18 mouse cellular contexts compared by ENCODE assay signal in genomic region chr7:80457831-80458343, GRCm38 (mm10). TPM values are rescaled to one million over a fixed set of nuclear protein-coding genes. Genes with fewer than 3 reads are reported as not detected.
DNase-seq lines count a peak whose midpoint lies in the region; ATAC-seq and TF ChIP-seq lines count a peak whose summit lies in the region.
"Had no signal": no experiment of that assay in that cellular context is flagged by ENCODE, and none has a peak within 500 bp of the region (broad histone marks: within the 10 kb centered on the region; RNA-seq: fewer than 3 reads in every experiment).

No protein-coding gene starts in this region.

- no peaks in the 10 kb centered on the region for H3K36me3 ChIP-seq in heart, adult 2 months (ENCODE audit: control insufficient read depth, insufficient read depth, low read length)
- peaks cover 6% of the 10 kb centered on the region; the same call in 1 of the 2 replicates for H3K36me3 ChIP-seq in lung, embryonic 16.5 days (ENCODE audit: control insufficient read depth, insufficient read depth, low read length)
- H3K36me3 ChIP-seq in macrophage (ENCODE audit: inconsistent target) = no peaks in the 10 kb centered on the region
- H3K36me3 ChIP-seq: hindbrain, embryonic 15.5 days had no signal

- no peak for TF ChIP-seq EP300 in heart, adult 2 months (IDR thresholded peaks at IDR 0.05; ENCODE audit: insufficient read depth, low read depth, low read length)

- H3K27ac ChIP-seq in heart, adult 2 months = peak overlapping the region; percentile 43
- peak overlapping the region; percentile 19; the same call in 1 of the 2 replicates for H3K27ac ChIP-seq in lung, embryonic 16.5 days (ENCODE audit: low read length)
- peak overlapping the region; percentile 83 for H3K27ac ChIP-seq in macrophage
- H3K27ac ChIP-seq: forebrain, embryonic 13.5 days; hindbrain, embryonic 15.5 days; midbrain, embryonic 10.5 days; neural tube, embryonic 12.5 days had no signal

- intact Hi-C loops in heart, adult 2 months (cut with DNase I) = no loop called here

- no peaks in the 10 kb centered on the region for H3K27me3 ChIP-seq in heart, adult 2 months (ENCODE audit: control insufficient read depth, insufficient read depth, low read length)
- no peaks in the 10 kb centered on the region for H3K27me3 ChIP-seq in lung, embryonic 16.5 days (ENCODE audit: control insufficient read depth, insufficient read depth, low read depth, low read length)
- H3K27me3 ChIP-seq: forebrain, embryonic 13.5 days; hindbrain, embryonic 15.5 days; neural tube, embryonic 12.5 days; Patski had no signal

- H3K79me2 ChIP-seq in heart, adult 2 months (replicated peaks; ENCODE audit: control insufficient read depth, insufficient read depth, low read length) = no peaks in the 10 kb centered on the region
- no peaks in the 10 kb centered on the region for H3K79me2 ChIP-seq in macrophage (ENCODE audit: inconsistent target)

- no peak overlapping the region for H3K9ac ChIP-seq in heart, adult 2 months (ENCODE audit: low read depth, low read length)
- H3K9ac ChIP-seq in lung, embryonic 16.5 days (ENCODE audit: low read length) = no peak overlapping the region
- H3K9ac ChIP-seq: forebrain, embryonic 13.5 days; hindbrain, embryonic 15.5 days; neural tube, embryonic 12.5 days had no signal

- no peak for TF ChIP-seq POLR2A in heart, adult 2 months (IDR thresholded peaks at IDR 0.05; ENCODE audit: insufficient read depth, low read depth, low read length)

- DNase-seq in heart, adult 2 months = peak in 1 of 2 experiments; percentile 35
- DNase-seq in heart, adult 9 months (ENCODE audit: low spot score in 2 of 2) = no peak
- no peak for DNase-seq in lung, postnatal 36 days
- no peak for DNase-seq in spleen, postnatal 14 days (ENCODE audit: low spot score in 2 of 2)
- no peak for DNase-seq in layer of hippocampus, adult 9-10 months (ENCODE audit: low spot score)
- DNase-seq: adrenal gland, adult 8-10 months; cerebellum, adult 11-12 months; embryo, embryonic 11 days; thymus, postnatal 4 days had no signal

- WGBS in heart, adult 2 months = 36% methylated on average over 3 of the region's 3 CpGs
- 52% methylated on average over 3 of the region's 3 CpGs for WGBS in lung, embryonic 16.5 days
- WGBS in macrophage (ENCODE audit: missing documents) = 80% methylated on average over 3 of the region's 3 CpGs

- no peaks in the 10 kb centered on the region for H3K9me3 ChIP-seq in lung, embryonic 16.5 days (ENCODE audit: control insufficient read depth, low read length)
- H3K9me3 ChIP-seq: forebrain, embryonic 13.5 days; hindbrain, embryonic 15.5 days; midbrain, embryonic 10.5 days; neural tube, embryonic 12.5 days had no signal

- TF ChIP-seq CTCF in heart, adult 2 months (IDR thresholded peaks at IDR 0.05) = no peak

- H3K4me2 ChIP-seq in lung, embryonic 16.5 days (ENCODE audit: low read depth, low read length) = no peak overlapping the region
- H3K4me2 ChIP-seq: forebrain, embryonic 13.5 days; hindbrain, embryonic 15.5 days; neural tube, embryonic 12.5 days had no signal

- ATAC-seq in lung, embryonic 16.5 days (ENCODE audit: low read depth) = peak; percentile 17; the same call in 1 of the 2 replicates
- ATAC-seq in granulocyte monocyte progenitor cell, adult 5-6 weeks (replicated peaks; ENCODE audit: poor library complexity, severe bottlenecking) = 0 out of 2 replicates have a peak, but pooled peaks have one; percentile 0
- ATAC-seq: CD4-positive, CD25-positive, alpha-beta regulatory T cell, adult 4 months; forebrain, embryonic 13.5 days; Patski had no signal

- peaks cover 13% of the 10 kb centered on the region for H3K4me1 ChIP-seq in heart, adult 2 months (ENCODE audit: control insufficient read depth, insufficient read depth, low read length)
- H3K4me1 ChIP-seq in lung, embryonic 16.5 days (replicated peaks; ENCODE audit: control insufficient read depth, insufficient read depth, low read length) = peaks cover 8% of the 10 kb centered on the region; the same call in 1 of the 2 replicates
- H3K4me1 ChIP-seq: forebrain, embryonic 13.5 days; hindbrain, embryonic 15.5 days; midbrain, embryonic 10.5 days; neural tube, embryonic 12.5 days had no signal

- H3K4me3 ChIP-seq in heart, adult 2 months = no peak overlapping the region
- no peak overlapping the region for H3K4me3 ChIP-seq in lung, embryonic 16.5 days (ENCODE audit: low read length)
- H3K4me3 ChIP-seq in macrophage (ENCODE audit: inconsistent target) = no peak overlapping the region
- H3K4me3 ChIP-seq: forebrain, embryonic 13.5 days; hindbrain, embryonic 15.5 days; midbrain, embryonic 10.5 days; neural tube, embryonic 12.5 days had no signal

RNA-seq across cellular contexts. Expression of gene Furin, which starts 52.7 kb away (rescaled TPM):
- 100 to 1,000 TPM; 108 to 129 TPM for total RNA-seq in heart, adult 2 months (2021)
- polyA plus RNA-seq in heart, adult 2 months (2012; rRNA removed) = 64.9 and 79.4 TPM in 2 replicates
- polyA plus RNA-seq in lung, embryonic 16.5 days (2015; fragmentation: Nextera tagmentation; extraction: Ambion mirVana) = 12.6 and 12.7 TPM in 2 replicates
- 25.5 and 25.6 TPM in 2 replicates for total RNA-seq in granulocyte monocyte progenitor cell, adult 5-6 weeks (2014; fragmentation: Nextera tagmentation)
- 5.0 and 10.1 TPM in 2 replicates for total RNA-seq in granulocyte monocyte progenitor cell, adult 5-6 weeks (2017)
- total RNA-seq in macrophage (2018; cell fraction: chromatin; rRNA removed) = 100 to 1,000 TPM in 15 of 26 experiments, 10 to 100 TPM in 11; 45.1 to 380 (median 113) TPM
- total RNA-seq in macrophage (2018; cell fraction: cytosol; rRNA removed) = 100 to 1,000 TPM in 8 of 26 experiments, 10 to 100 TPM in 18; 48.1 to 244 (median 82.1) TPM
- total RNA-seq in macrophage (2018; cell fraction: nucleus; rRNA removed) = 100 to 1,000 TPM in 22 of 26 experiments, 10 to 100 TPM in 4; 71.1 to 321 (median 139) TPM
- 37.1 to 65.0 TPM (median 49.0 TPM) in 3 replicates for polyA plus RNA-seq in macrophage (2018)

Comparison
In these comparisons a context has a peak if more than half of its experiments do, and no peak if none do; other contexts are left out.
1. H3K27ac ChIP-seq: peak in every context shown above with its lines; median percentile 83 in macrophage; 43 in heart, adult 2 months; 19 in lung, embryonic 16.5 days.